Mouse (Mus musculus): ENCODE results near the gene Gm20388.

The Gm20388 gene

GRCm38 (mm10) chr8:120377803-120378189 is 467.2 kb downstream of the Gm20388 start:
- no peak for DNase-seq

GRCm38 (mm10) chr8:120378306-120378705 is 467.7 kb downstream of the Gm20388 start:
- peak; percentile 90 to 91 for DNase-seq

- no peak for DNase-seq
These were observed 468.4 kb downstream of the Gm20388 start for GRCm38 (mm10) chr8:120379015-120379414.

- peak in 1 of 2 experiments; percentile 57 for DNase-seq
These were observed 471.2 kb downstream of the Gm20388 start for GRCm38 (mm10) chr8:120381865-120382264.

- peak; percentile 94 to 98 for DNase-seq
These were observed 472.0 kb downstream of the Gm20388 start for GRCm38 (mm10) chr8:120382436-120383203.

GRCm38 (mm10) chr8:120383204-120383560 is 472.5 kb downstream of the Gm20388 start:
- DNase-seq = no peak

- no peak for DNase-seq
These were observed 473.1 kb downstream of the Gm20388 start for GRCm38 (mm10) chr8:120383713-120384112.

GRCm38 (mm10) chr8:120384745-120385144 is 474.1 kb downstream of the Gm20388 start:
- no peak for DNase-seq

- peak; percentile 45 to 61 for DNase-seq
These were observed 477.6 kb downstream of the Gm20388 start for GRCm38 (mm10) chr8:120388246-120388645.

- no peak for DNase-seq
These were observed 480.0 kb downstream of the Gm20388 start for GRCm38 (mm10) chr8:120390598-120390997.

GRCm38 (mm10) chr8:120391856-120392255 is 481.2 kb downstream of the Gm20388 start:
- peak; percentile 53 to 78 for DNase-seq

GRCm38 (mm10) chr8:120393085-120393484 is 482.4 kb downstream of the Gm20388 start:
- DNase-seq = peak in 1 of 2 experiments; percentile 29

GRCm38 (mm10) chr8:120393871-120394275 is 483.2 kb downstream of the Gm20388 start:
- DNase-seq = peak; percentile 66 to 83

GRCm38 (mm10) chr8:120395892-120396291 is 485.3 kb downstream of the Gm20388 start:
- no peak for DNase-seq

- DNase-seq = no peak
These were observed 486.1 kb downstream of the Gm20388 start for GRCm38 (mm10) chr8:120396756-120397155.

GRCm38 (mm10) chr8:120397444-120398411 is 487.1 kb downstream of the Gm20388 start:
- DNase-seq = no peak

GRCm38 (mm10) chr8:120399212-120399934 is 488.7 kb downstream of the Gm20388 start:
- no peak for DNase-seq

GRCm38 (mm10) chr8:120401216-120401615 is 490.6 kb downstream of the Gm20388 start:
- no peak for DNase-seq

GRCm38 (mm10) chr8:120401712-120402111 is 491.1 kb downstream of the Gm20388 start:
- no peak for DNase-seq

- DNase-seq = no peak
These were observed 493.1 kb downstream of the Gm20388 start for GRCm38 (mm10) chr8:120403606-120404269.

- peak in 1 of 2 experiments; percentile 60 for DNase-seq
These were observed 494.0 kb downstream of the Gm20388 start for GRCm38 (mm10) chr8:120404609-120405036.

GRCm38 (mm10) chr8:120406008-120406632 is 495.5 kb downstream of the Gm20388 start:
- no peak for DNase-seq
